Mouse (Mus musculus) T-helper 17 cell (primary cell): ENCODE measurements at regions not wholly inside any gene's neighbourhood (a gene's known extent, or its start where the extent isn't known, plus 50 kb on each side); places are given as distances from the start of the nearest gene placed in this dataset.

Experiments used
- in situ Hi-C, 2 experiments: fragments of 300-600 bp; cut with MboI, MseI; formaldehyde crosslinking; loops; 1 replicate in 1 of 2; 2 replicates in 1 of 2; pipeline ENCODE4 v1.15.1; 2025; ENCODE audit warnings: high pct_unique_total_duplicates in 2 of 2

- in situ Hi-C loops, result loop anchor here (5.0 to 10.0 kb wide), 2 partner anchors 72 to 540 kb away; no protein-coding TSS in a partner anchor
Measured at GRCm38 (mm10) chr2:61454729-61455128, 123.7 kb upstream of the Tank start.

- in situ Hi-C loops, result loop anchor here in 1 of 2 experiments (10.0 kb wide), 1 partner anchor 540 kb away; no protein-coding TSS in a partner anchor
Measured at GRCm38 (mm10) chr2:61454311-61454728, 124.1 kb upstream of the Tank start.

GRCm38 (mm10) chr2:61453490-61454281 is 124.7 kb upstream of the Tank start:
- in situ Hi-C loops, result loop anchor here in 1 of 2 experiments (10.0 kb wide), 1 partner anchor 539 kb away; no protein-coding TSS in a partner anchor

- in situ Hi-C loops, result loop anchor here in 1 of 2 experiments (10.0 kb wide), 1 partner anchor 538 kb away; no protein-coding TSS in a partner anchor
Measured at GRCm38 (mm10) chr2:61452581-61452980, 125.8 kb upstream of the Tank start.

GRCm38 (mm10) chr2:61450731-61451130 is 127.7 kb upstream of the Tank start:
- in situ Hi-C loops, result loop anchor here in 1 of 2 experiments (10.0 kb wide), 1 partner anchor 536 kb away; no protein-coding TSS in a partner anchor

- in situ Hi-C loops, result no loop called here
Measured at GRCm38 (mm10) chr2:61436591-61436990, 141.8 kb upstream of the Tank start.

GRCm38 (mm10) chr2:61407881-61408280 is 170.5 kb upstream of the Tank start:
- in situ Hi-C loops, result loop anchor here in 1 of 2 experiments (10.0 kb wide), 1 partner anchor 1033 kb away; no protein-coding TSS in a partner anchor

GRCm38 (mm10) chr2:61406104-61406751 is 172.2 kb upstream of the Tank start:
- in situ Hi-C loops, result loop anchor here in 1 of 2 experiments (10.0 kb wide), 1 partner anchor 1031 kb away; no protein-coding TSS in a partner anchor

GRCm38 (mm10) chr2:61405261-61405660 is 173.1 kb upstream of the Tank start:
- in situ Hi-C loops, result loop anchor here in 1 of 2 experiments (10.0 kb wide), 1 partner anchor 1030 kb away; no protein-coding TSS in a partner anchor

- in situ Hi-C loops, result loop anchor here in 1 of 2 experiments (10.0 kb wide), 1 partner anchor 1028 kb away; no protein-coding TSS in a partner anchor
Measured at GRCm38 (mm10) chr2:61402588-61403487, 175.5 kb upstream of the Tank start.

- in situ Hi-C loops, result loop anchor here in 1 of 2 experiments (10.0 kb wide), 1 partner anchor 1027 kb away; no protein-coding TSS in a partner anchor
Measured at GRCm38 (mm10) chr2:61401636-61402587, 176.5 kb upstream of the Tank start.

- in situ Hi-C loops, result no loop called here
Measured at GRCm38 (mm10) chr2:61398633-61399032, 179.8 kb upstream of the Tank start.

GRCm38 (mm10) chr2:61389622-61390021 is 188.8 kb upstream of the Tank start:
- in situ Hi-C loops, result no loop called here

- in situ Hi-C loops, result no loop called here
Measured at GRCm38 (mm10) chr2:61389207-61389606, 189.2 kb upstream of the Tank start.

- in situ Hi-C loops, result no loop called here
Measured at GRCm38 (mm10) chr2:61387561-61387960, 190.8 kb upstream of the Tank start.

- in situ Hi-C loops, result no loop called here
Measured at GRCm38 (mm10) chr2:61386966-61387365, 191.4 kb upstream of the Tank start.

- in situ Hi-C loops, result loop anchor here in 1 of 2 experiments (5.0 kb wide), 1 partner anchor 73 kb away; no protein-coding TSS in a partner anchor
Measured at GRCm38 (mm10) chr2:61384467-61384866, 193.9 kb upstream of the Tank start.

- in situ Hi-C loops, result loop anchor here in 1 of 2 experiments (5.0 kb wide), 1 partner anchor 73 kb away; no protein-coding TSS in a partner anchor
Measured at GRCm38 (mm10) chr2:61383744-61384295, 194.6 kb upstream of the Tank start.

- in situ Hi-C loops, result no loop called here
Measured at GRCm38 (mm10) chr2:61379076-61379475, 199.3 kb upstream of the Tank start.
